Mouse (Mus musculus): ENCODE data around the gene Ttc38. TPM values are rescaled to one million over a fixed set of nuclear protein-coding genes. Genes with fewer than 3 reads are reported as not detected.

The Ttc38 gene
- total and polyA plus RNA-seq, 3 experiments, result 2.1 to 4.2 TPM; not detected in 1

GRCm38 (mm10) chr15:85900318-85900717 is 68.2 kb downstream of the Ttc38 start:
- H3K27me3 ChIP-seq (ENCODE audit: control insufficient read depth in 1 of 2, insufficient read depth in 2 of 2, low read length in 2 of 2), result no peaks in the 10 kb centered on the region
- no peaks in the 10 kb centered on the region for H3K9me3 ChIP-seq (replicated peaks; ENCODE audit: insufficient read depth, low read length)
- H3K4me1 ChIP-seq (ENCODE audit: control insufficient read depth in 1 of 2, insufficient read depth in 2 of 2, low read length in 2 of 2), result peaks cover 0 to 19% of the 10 kb centered on the region in 2 experiments; a peak in 3 of 4 replicates
- no peak overlapping the region for H3K4me3 ChIP-seq (ENCODE audit: control insufficient read depth in 1 of 2, insufficient read depth in 1 of 2, low read depth in 2 of 2, low read length in 2 of 2)
- no peaks in the 10 kb centered on the region for H3K79me2 ChIP-seq (ENCODE audit: control insufficient read depth, insufficient read depth, low read length, poor library complexity)
- DNase-seq (ENCODE audit: low read depth, low spot score), result no peak
- H3K9ac ChIP-seq (ENCODE audit: control insufficient read depth, low read depth, low read length, poor library complexity, severe bottlenecking), result no peak overlapping the region
- H3K36me3 ChIP-seq (ENCODE audit: control insufficient read depth in 1 of 2, insufficient read depth in 2 of 2, low read length in 2 of 2), result peaks cover 0 to 2% of the 10 kb centered on the region in 2 experiments; a peak in 1 of 4 replicates
- TF ChIP-seq ETS1 (IDR thresholded peaks at IDR 0.05; ENCODE audit: low read depth, low read length), result no peak
- no peak for TF ChIP-seq UBTF (IDR thresholded peaks at IDR 0.05; ENCODE audit: borderline replicate concordance, insufficient read depth, low read depth, low read length)
- no peak for TF ChIP-seq HCFC1 (IDR thresholded peaks at IDR 0.05; ENCODE audit: low read depth, low read length)
- no peak for TF ChIP-seq TBP (IDR thresholded peaks at IDR 0.05; ENCODE audit: low read depth, low read length)
- no peak for TF ChIP-seq MXI1 (IDR thresholded peaks at IDR 0.05; ENCODE audit: low read depth, low read length)
- no peak for TF ChIP-seq ZKSCAN1 (IDR thresholded peaks at IDR 0.05; ENCODE audit: low read depth, low read length)
- TF ChIP-seq ELF1 (IDR thresholded peaks at IDR 0.05; ENCODE audit: low read depth, low read length), result no peak
- no peak for TF ChIP-seq NRF1 (IDR thresholded peaks at IDR 0.05; ENCODE audit: insufficient read depth, low read depth, low read length, poor library complexity, severe bottlenecking)
- no peak for TF ChIP-seq TAL1 (IDR thresholded peaks at IDR 0.05; ENCODE audit: low read length)
- no peak for TF ChIP-seq MEF2A (IDR thresholded peaks at IDR 0.05; ENCODE audit: extremely low read depth, insufficient replicate concordance, low read depth, low read length, poor library complexity, severe bottlenecking)
- no peak overlapping the region for H3K27ac ChIP-seq (ENCODE audit: control insufficient read depth, low read depth, low read length)

DNA sequence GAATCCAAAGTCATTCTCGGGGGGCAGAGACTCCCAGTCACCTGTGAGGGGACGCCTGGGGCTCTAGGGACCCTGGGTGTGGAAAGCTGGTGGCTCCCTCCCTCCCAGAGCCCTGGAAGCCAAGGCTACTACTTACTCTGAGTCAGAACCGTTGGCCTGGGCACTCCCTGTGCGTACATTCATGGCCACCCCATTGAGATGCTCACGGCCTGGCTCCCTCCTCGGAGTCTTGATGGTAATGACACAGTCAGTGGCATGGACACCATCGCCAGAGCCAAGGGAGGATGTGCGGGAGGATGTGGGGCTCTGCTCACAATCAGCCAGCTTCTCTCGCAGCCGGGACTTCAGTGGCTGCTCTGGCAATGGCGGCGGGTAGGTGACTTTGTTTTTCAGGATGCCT is 68.7 kb downstream of the Ttc38 start:
- Histone ChIP-seq H3K27me3 (ENCODE audit: control insufficient read depth in 1 of 2, insufficient read depth in 2 of 2, low read length in 2 of 2) (no peaks in the 10 kb centered on the region), H3K27ac (ENCODE audit: control insufficient read depth, low read depth, low read length) (no peak overlapping the region), H3K4me1 (ENCODE audit: control insufficient read depth in 1 of 2, insufficient read depth in 2 of 2, low read length in 2 of 2) (peaks cover 0 to 19% of the 10 kb centered on the region in 2 experiments; a peak in 3 of 4 replicates), H3K9me3 (replicated peaks; ENCODE audit: insufficient read depth, low read length) (no peaks in the 10 kb centered on the region), H3K4me3 (ENCODE audit: control insufficient read depth in 1 of 2, insufficient read depth in 1 of 2, low read depth in 2 of 2, low read length in 2 of 2) (no peak overlapping the region), H3K36me3 (ENCODE audit: control insufficient read depth in 1 of 2, insufficient read depth in 2 of 2, low read length in 2 of 2) (peaks cover 0 to 2% of the 10 kb centered on the region in 2 experiments; a peak in 1 of 4 replicates), H3K9ac (ENCODE audit: control insufficient read depth, low read depth, low read length, poor library complexity, severe bottlenecking) (no peak overlapping the region), H3K79me2 (ENCODE audit: control insufficient read depth, insufficient read depth, low read length, poor library complexity) (no peaks in the 10 kb centered on the region)
- TF ChIP-seq SIN3A (IDR thresholded peaks at IDR 0.05; ENCODE audit: low read length) (no peak), MYC (IDR thresholded peaks at IDR 0.05; ENCODE audit: low read depth, low read length) (no peak), USF1 (IDR thresholded peaks at IDR 0.05; ENCODE audit: low read depth, low read length) (no peak), ELF1 (IDR thresholded peaks at IDR 0.05; ENCODE audit: low read depth, low read length) (no peak)
- DNase-seq (ENCODE audit: low read depth, low spot score), result no peak

DNA sequence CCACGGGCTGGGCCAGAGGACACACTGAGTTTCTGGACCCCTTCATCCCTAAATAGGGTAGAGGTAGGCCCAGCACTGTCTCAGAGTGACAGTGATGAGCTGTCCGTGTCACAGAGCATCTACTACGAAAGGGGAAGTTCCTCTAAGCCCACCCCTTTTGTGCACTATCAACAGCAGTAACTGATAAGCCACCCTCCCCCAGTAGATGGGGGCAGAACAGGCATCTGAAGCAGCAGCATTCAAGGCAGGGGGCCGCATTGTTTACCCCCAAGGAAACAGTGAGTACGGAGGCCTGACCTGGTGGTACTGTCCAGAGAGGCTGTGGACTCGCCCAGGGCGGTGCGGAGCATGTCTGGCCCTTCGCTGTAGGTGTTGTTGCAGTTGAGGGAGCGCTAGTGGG is 70.4 kb downstream of the Ttc38 start:
- Histone ChIP-seq H3K4me3 (ENCODE audit: control insufficient read depth in 1 of 2, insufficient read depth in 1 of 2, low read depth in 2 of 2, low read length in 2 of 2) (peak overlapping the region; percentile 65 to 74), H3K4me1 (ENCODE audit: control insufficient read depth in 1 of 2, insufficient read depth in 2 of 2, low read length in 2 of 2) (peaks cover 0 to 19% of the 10 kb centered on the region in 2 experiments; a peak in 3 of 4 replicates), H3K79me2 (ENCODE audit: control insufficient read depth, insufficient read depth, low read length, poor library complexity) (no peaks in the 10 kb centered on the region), H3K27me3 (ENCODE audit: control insufficient read depth in 1 of 2, insufficient read depth in 2 of 2, low read length in 2 of 2) (no peaks in the 10 kb centered on the region), H3K9ac (ENCODE audit: control insufficient read depth, low read depth, low read length, poor library complexity, severe bottlenecking) (peak overlapping the region; percentile 64), H3K9me3 (replicated peaks; ENCODE audit: insufficient read depth, low read length) (no peaks in the 10 kb centered on the region), H3K36me3 (ENCODE audit: control insufficient read depth in 1 of 2, insufficient read depth in 2 of 2, low read length in 2 of 2) (peaks cover 0 to 2% of the 10 kb centered on the region in 2 experiments; a peak in 1 of 4 replicates), H3K27ac (ENCODE audit: control insufficient read depth, low read depth, low read length) (peak overlapping the region; percentile 18; the same call in 1 of the 2 replicates)
- peak; percentile 88 for DNase-seq (ENCODE audit: low read depth, low spot score)
- TF ChIP-seq MYC (IDR thresholded peaks at IDR 0.05; ENCODE audit: low read depth, low read length) (no peak), GABPA (IDR thresholded peaks at IDR 0.05; ENCODE audit: low read depth, low read length) (no peak), CTCF (IDR thresholded peaks at IDR 0.05 in 2 of 3, conservative IDR thresholded peaks at IDR 0.05 in 1 of 3; ENCODE audit: control insufficient read depth in 1 of 3, insufficient read depth in 1 of 3, low read depth in 2 of 3, low read length in 3 of 3, poor library complexity in 1 of 3, severe bottlenecking in 1 of 3) (no peak), GATA1 (IDR thresholded peaks at IDR 0.05; ENCODE audit: low read depth, low read length) (peak; percentile 97), KAT2A (conservative IDR thresholded peaks at IDR 0.05; ENCODE audit: low read depth, low read length) (no peak), RAD21 (IDR thresholded peaks at IDR 0.05; ENCODE audit: low read depth, low read length) (no peak), POLR2AphosphoS5 (IDR thresholded peaks at IDR 0.05; ENCODE audit: borderline replicate concordance, low read depth, low read length) (no peak), POLR2A (IDR thresholded peaks at IDR 0.05; ENCODE audit: control insufficient read depth in 1 of 2, insufficient read depth in 1 of 2, low read depth in 1 of 2, low read length in 2 of 2, poor library complexity in 1 of 2) (peak in 1 of 2 experiments; percentile 58; a peak in 2 of 4 replicates), TBP (IDR thresholded peaks at IDR 0.05; ENCODE audit: low read depth, low read length) (peak; percentile 42; the same call in 1 of the 2 replicates), MEF2A (IDR thresholded peaks at IDR 0.05; ENCODE audit: extremely low read depth, insufficient replicate concordance, low read depth, low read length, poor library complexity, severe bottlenecking) (no peak), EP300 (IDR thresholded peaks at IDR 0.05; ENCODE audit: low read depth in 1 of 2, low read length in 2 of 2) (peak; percentile 73 to 74), NELFE (IDR thresholded peaks at IDR 0.05; ENCODE audit: low read depth, low read length) (peak; percentile 31; the same call in 1 of the 2 replicates), UBTF (IDR thresholded peaks at IDR 0.05; ENCODE audit: borderline replicate concordance, insufficient read depth, low read depth, low read length) (no peak), ZMIZ1 (IDR thresholded peaks at IDR 0.05; ENCODE audit: low read depth, low read length) (no peak), USF1 (IDR thresholded peaks at IDR 0.05; ENCODE audit: low read depth, low read length) (no peak), NRF1 (IDR thresholded peaks at IDR 0.05; ENCODE audit: insufficient read depth, low read depth, low read length, poor library complexity, severe bottlenecking) (no peak)
